Mouse (Mus musculus) ovary, postnatal 36 days (tissue): ENCODE results near the gene Tango2.

ENCODE experiments used
- DNase-seq: peaks from one replicate; pipeline ENCODE4 v3.0.0; 2022; ENCODE audit warnings: low spot score, mixed read lengths

Tango2 gene

GRCm38 (mm10) chr16:18347931-18348600, at the start of gene Tango2, which contains the start of gene Arvcf:
Tango2 (minus strand) TSS chr16:18348103.
Arvcf (plus strand) TSS chr16:18348182.
- DNase-seq, result peak; percentile 87

GRCm38 (mm10) chr16:18396791-18397621, 49.1 kb upstream of the Tango2 start:
- no peak for DNase-seq

- no peak for DNase-seq
These were observed 48.3 kb upstream of the Tango2 start for GRCm38 (mm10) chr16:18396201-18396600.

- DNase-seq, result no peak
These were observed 47.7 kb upstream of the Tango2 start for GRCm38 (mm10) chr16:18395620-18396036.

GRCm38 (mm10) chr16:18394777-18395619, 47.1 kb upstream of the Tango2 start:
- no peak for DNase-seq

- no peak for DNase-seq
These were observed 46.2 kb upstream of the Tango2 start for GRCm38 (mm10) chr16:18394056-18394455.

GRCm38 (mm10) chr16:18393595-18393994, 45.7 kb upstream of the Tango2 start:
- peak; percentile 2 for DNase-seq

GRCm38 (mm10) chr16:18392469-18393426, 44.8 kb upstream of the Tango2 start:
- peak; percentile 91 for DNase-seq

GRCm38 (mm10) chr16:18391728-18392127, 43.8 kb upstream of the Tango2 start:
- peak; percentile 3 for DNase-seq

GRCm38 (mm10) chr16:18391127-18391526, 43.2 kb upstream of the Tango2 start:
- peak; percentile 2 for DNase-seq

GRCm38 (mm10) chr16:18390399-18390798, 42.5 kb upstream of the Tango2 start:
- no peak for DNase-seq

- DNase-seq, result peak; percentile 5
These were observed 40.9 kb upstream of the Tango2 start for GRCm38 (mm10) chr16:18388583-18389435.

- DNase-seq, result peak; percentile 4
These were observed 40.0 kb upstream of the Tango2 start for GRCm38 (mm10) chr16:18387704-18388582.

- DNase-seq, result peak; percentile 11
These were observed 39.1 kb upstream of the Tango2 start for GRCm38 (mm10) chr16:18386972-18387371.

GRCm38 (mm10) chr16:18386451-18386850, 38.5 kb upstream of the Tango2 start:
- DNase-seq, result no peak

GRCm38 (mm10) chr16:18385411-18385810, 37.5 kb upstream of the Tango2 start:
- DNase-seq, result no peak

GRCm38 (mm10) chr16:18384659-18385058, 36.8 kb upstream of the Tango2 start:
- no peak for DNase-seq

GRCm38 (mm10) chr16:18384211-18384610, 36.3 kb upstream of the Tango2 start:
- DNase-seq, result no peak

- no peak for DNase-seq
These were observed 35.9 kb upstream of the Tango2 start for GRCm38 (mm10) chr16:18383756-18384155.
